Mouse (Mus musculus) midbrain, embryonic 11.5 days (tissue): ENCODE measurements around the gene Psmd9. TPM values are rescaled to one million over a fixed set of nuclear protein-coding genes. Genes with fewer than 3 reads are reported as not detected.

Experiments used
- ATAC-seq: fragments of 200-750 bp; cut with Nextera tagmentation; 2 replicates; pipeline ENCODE4 v1.8.0; 2017; ENCODE audit warnings: moderate TSS enrichment, moderate library complexity; ENCODE audit not compliant: low FRiP score
- DNase-seq: peaks from one replicate; pipeline ENCODE4 v3.0.0; 2015; ENCODE audit warnings: low spot score; ENCODE audit errors: missing footprints
- H3K27ac ChIP-seq: fragments of 300-500 bp; sonication (generic); 2 replicates; pipeline ENCODE4 v1.5.1; 2014; ENCODE audit warnings: low read depth, low read length
- H3K27me3 ChIP-seq: fragments of 300-500 bp; sonication (generic); 2 replicates; pipeline ENCODE4 v1.6.1; 2014; ENCODE audit warnings: mild to moderate bottlenecking, low read length, moderate library complexity, mixed read lengths; ENCODE audit not compliant: control insufficient read depth, insufficient read depth
- H3K36me3 ChIP-seq: fragments of 300-500 bp; sonication (generic); 2 replicates; pipeline ENCODE4 v1.6.1; 2014; ENCODE audit warnings: mild to moderate bottlenecking, low read length, moderate library complexity, mixed read lengths; ENCODE audit not compliant: control insufficient read depth, insufficient read depth
- H3K4me1 ChIP-seq: fragments of 300-500 bp; sonication (generic); 2 replicates; pipeline ENCODE4 v1.6.1; 2014; ENCODE audit warnings: low read length; ENCODE audit not compliant: control insufficient read depth, insufficient read depth
- H3K4me2 ChIP-seq: fragments of 300-500 bp; sonication (generic); 2 replicates; pipeline ENCODE4 v1.6.1; 2014; ENCODE audit warnings: mild to moderate bottlenecking, moderate library complexity
- H3K4me3 ChIP-seq: fragments of 300-500 bp; sonication (generic); 2 replicates; pipeline ENCODE4 v1.5.1; 2014; ENCODE audit warnings: low read depth, low read length
- H3K9ac ChIP-seq: fragments of 300-500 bp; sonication (generic); 2 replicates; pipeline ENCODE4 v1.6.1; 2014; ENCODE audit warnings: low read length
- H3K9me3 ChIP-seq: fragments of 300-500 bp; sonication (generic); 2 replicates; pipeline ENCODE4 v1.6.1; 2016; ENCODE audit warnings: low read length; ENCODE audit not compliant: control insufficient read depth
- WGBS: fragments of 180-500 bp; shearing (Covaris S2); extraction: QIAGEN DNeasy Blood & Tissue Kit; methylation state at CpG from one replicate; pipeline ENCODE4 v1.1.7; 2014; 5-methylcytosine and 5-hydroxymethylcytosine counted together
- polyA plus RNA-seq: library from polyadenylated mRNA; unstranded; fragments of >200 nt; fragmentation: Nextera tagmentation; extraction: Ambion mirVana; gene quantifications from 2 replicates; pipeline ENCODE4 v1.2.1, GENCODE M21; 2014

Gene Psmd9
- polyA plus RNA-seq, 1 experiment from 2014 or later: 60.7 TPM

- ATAC-seq (no peak), DNase-seq (peak; percentile 93)
- Histone ChIP-seq H3K9me3 (no peaks in the 10 kb centered on the region), H3K27me3 (no peaks in the 10 kb centered on the region), H3K27ac (peak overlapping the region; percentile 100), H3K4me3 (peak overlapping the region; percentile 95), H3K36me3 (peaks cover 3% of the 10 kb centered on the region; the same call in 1 of the 2 replicates), H3K9ac (peak overlapping the region; percentile 100), H3K4me2 (peak overlapping the region; percentile 100), H3K4me1 (peaks cover 57% of the 10 kb centered on the region)
- 3% methylated on average over 30 of the region's 30 CpGs for WGBS
Measured at GRCm38 (mm10) chr5:123135471-123136360, 33.5 kb upstream of the Psmd9 start.

- peak overlapping the region; percentile 100 for H3K27ac ChIP-seq
- peak; percentile 28; the same call in 1 of the 2 replicates for ATAC-seq
Measured at GRCm38 (mm10) chr5:123136361-123137043, 32.7 kb upstream of the Psmd9 start.

GRCm38 (mm10) chr5:123137044-123137909, 31.9 kb upstream of the Psmd9 start:
- DNase-seq (peak; percentile 97), ATAC-seq (no peak)
- Histone ChIP-seq H3K27me3 (no peaks in the 10 kb centered on the region), H3K4me2 (peak overlapping the region; percentile 100), H3K36me3 (peaks cover 3% of the 10 kb centered on the region; the same call in 1 of the 2 replicates), H3K4me1 (peaks cover 52% of the 10 kb centered on the region), H3K9me3 (no peaks in the 10 kb centered on the region), H3K9ac (peak overlapping the region; percentile 100), H3K4me3 (peak overlapping the region; percentile 95), H3K27ac (peak overlapping the region; percentile 100)
- WGBS: under 1% methylated on average over 20 of the region's 20 CpGs

More at GRCm38 (mm10) chr5:123136361-123137043, 32.7 kb upstream of the Psmd9 start:
- Histone ChIP-seq H3K4me3 (peak overlapping the region; percentile 95), H3K4me2 (peak overlapping the region; percentile 100), H3K9me3 (no peaks in the 10 kb centered on the region), H3K9ac (peak overlapping the region; percentile 100), H3K27me3 (no peaks in the 10 kb centered on the region), H3K36me3 (peaks cover 3% of the 10 kb centered on the region; the same call in 1 of the 2 replicates), H3K4me1 (peaks cover 57% of the 10 kb centered on the region)
- WGBS: under 1% methylated on average over 13 of the region's 13 CpGs
- DNase-seq: peak; percentile 95

GRCm38 (mm10) chr5:123137910-123138229, 31.3 kb upstream of the Psmd9 start:
- H3K36me3 ChIP-seq: peaks cover 3% of the 10 kb centered on the region; the same call in 1 of the 2 replicates
- H3K4me3 ChIP-seq: peak overlapping the region; percentile 95
- peak overlapping the region; percentile 100 for H3K4me2 ChIP-seq
- no peaks in the 10 kb centered on the region for H3K27me3 ChIP-seq
- peak overlapping the region; percentile 100 for H3K9ac ChIP-seq
- H3K9me3 ChIP-seq: no peaks in the 10 kb centered on the region
- DNase-seq (no peak), ATAC-seq (no peak)
- peaks cover 47% of the 10 kb centered on the region for H3K4me1 ChIP-seq
- WGBS: 0% methylated on average over 6 of the region's 6 CpGs
- H3K27ac ChIP-seq: peak overlapping the region; percentile 100

GRCm38 (mm10) chr5:123138230-123138911, 30.8 kb upstream of the Psmd9 start:
- peak overlapping the region; percentile 95 for H3K4me3 ChIP-seq
- DNase-seq: peak; percentile 98
- WGBS: 1% methylated on average over 39 of the region's 40 CpGs
- ATAC-seq: peak; percentile 77
- peak overlapping the region; percentile 100 for H3K4me2 ChIP-seq
- peak overlapping the region; percentile 100 for H3K27ac ChIP-seq
- peaks cover 3% of the 10 kb centered on the region; the same call in 1 of the 2 replicates for H3K36me3 ChIP-seq
- peaks cover 45% of the 10 kb centered on the region for H3K4me1 ChIP-seq
- no peaks in the 10 kb centered on the region for H3K9me3 ChIP-seq
- H3K27me3 ChIP-seq: no peaks in the 10 kb centered on the region
- peak overlapping the region; percentile 100 for H3K9ac ChIP-seq

- peak; percentile 98 for DNase-seq
- H3K27me3 ChIP-seq: no peaks in the 10 kb centered on the region
- H3K4me1 ChIP-seq: peaks cover 44% of the 10 kb centered on the region
- no peak for ATAC-seq
- under 1% methylated on average over 39 of the region's 39 CpGs for WGBS
- H3K4me2 ChIP-seq: peak overlapping the region; percentile 100
- H3K4me3 ChIP-seq: peak overlapping the region; percentile 95
- peak overlapping the region; percentile 100 for H3K9ac ChIP-seq
- H3K27ac ChIP-seq: peak overlapping the region; percentile 100
- H3K9me3 ChIP-seq: no peaks in the 10 kb centered on the region
- peaks cover 3% of the 10 kb centered on the region; the same call in 1 of the 2 replicates for H3K36me3 ChIP-seq
Measured at GRCm38 (mm10) chr5:123138953-123139721, 30.1 kb upstream of the Psmd9 start.

GRCm38 (mm10) chr5:123139722-123140627, 29.2 kb upstream of the Psmd9 start:
- DNase-seq: peak; percentile 98
- Histone ChIP-seq H3K4me1 (peaks cover 44% of the 10 kb centered on the region), H3K27ac (peak overlapping the region; percentile 100), H3K4me2 (peak overlapping the region; percentile 100), H3K4me3 (peak overlapping the region; percentile 95), H3K9ac (peak overlapping the region; percentile 100), H3K27me3 (no peaks in the 10 kb centered on the region), H3K36me3 (peaks cover 1% of the 10 kb centered on the region; the same call in 1 of the 2 replicates), H3K9me3 (no peaks in the 10 kb centered on the region)
- under 1% methylated on average over 28 of the region's 28 CpGs for WGBS
- no peak for ATAC-seq
